Mouse (Mus musculus) embryonic stem cell, embryonic (primary cell): ENCODE data around the gene Wwc2.

Experiments
- CTCF ChIA-PET, 4 experiments: fragments of 300-600 bp in 2 of 4; fragments of 350-600 bp in 2 of 4; sonication (Branson Sonifier 250); formaldehyde crosslinking; loops; one replicate each; lab custom pipeline; 2022; ENCODE audit warnings: inconsistent platforms in 2 of 4; lab: Charles Lee
- POLR2A ChIA-PET, 4 experiments: fragments of 300-600 bp in 2 of 4; fragments of 350-600 bp in 2 of 4; sonication (Branson Sonifier 250); formaldehyde crosslinking; loops; one replicate each; lab custom pipeline; 2022; ENCODE audit warnings: antibody characterized with exemption in 4 of 4, inconsistent platforms in 1 of 4; lab: Charles Lee

The Wwc2 gene

DNA sequence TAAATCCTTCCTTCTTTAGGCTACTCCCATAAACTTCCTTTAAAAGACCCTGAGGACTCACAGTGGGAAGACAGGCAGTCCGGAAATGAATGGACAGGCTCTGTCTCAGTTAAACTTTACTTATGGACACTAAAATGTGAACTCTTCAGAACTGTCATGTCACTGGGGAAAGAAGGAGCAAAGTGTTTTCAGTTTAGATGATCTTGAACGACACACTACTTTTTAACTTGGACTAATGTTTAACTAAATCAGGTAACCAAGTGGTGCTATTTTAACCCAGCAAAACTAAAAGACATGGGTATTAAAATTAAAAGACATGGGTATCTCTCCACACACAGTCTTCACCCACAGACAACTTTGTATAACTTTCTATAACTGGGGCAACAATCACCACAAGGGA is 19.6 kb downstream of the Wwc2 start:
- ChIA-PET POLR2A (interaction anchor here in 3 of 4 experiments (0.6 to 4.6 kb wide), 13 partner anchors 8 to 1153 kb away, joined by 3 to 17 read pairs (median 3); partner anchors contain the start of genes Wwc2 (in 2 of the 3) and Rwdd4a (in 1 of the 3)), CTCF (interaction anchor here in 2 of 4 experiments (0.6 to 2.7 kb wide), 4 partner anchors 8 to 251 kb away, joined by 3 to 12 read pairs (median 8); partner anchors contain the start of gene Wwc2 (in 1 of the 2))

DNA sequence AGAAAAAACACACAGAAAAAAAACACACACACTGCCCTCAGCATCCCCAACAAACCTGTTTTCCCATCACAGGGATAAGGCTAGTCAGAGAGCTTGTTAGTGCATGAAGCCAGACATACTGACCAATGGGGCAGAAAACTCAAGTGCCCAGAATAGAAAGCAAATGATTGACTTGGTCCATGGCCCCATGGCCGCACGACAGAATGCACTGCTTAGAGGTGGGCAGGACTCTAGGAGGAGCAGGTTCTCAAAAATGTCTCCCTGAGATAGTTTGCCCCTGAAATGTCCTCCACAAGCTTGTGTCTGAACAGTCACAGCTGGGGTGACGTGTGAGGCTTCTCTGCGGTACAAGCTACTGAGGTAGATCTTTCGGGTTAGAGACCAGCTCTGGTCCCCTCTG is 20.1 kb downstream of the Wwc2 start:
- CTCF ChIA-PET = interaction anchor here in 3 of 4 experiments (0.6 to 2.7 kb wide), 6 partner anchors 9 to 252 kb away, joined by 3 to 12 read pairs (median 4); partner anchors contain the start of gene Wwc2 (in 1 of the 3)

DNA sequence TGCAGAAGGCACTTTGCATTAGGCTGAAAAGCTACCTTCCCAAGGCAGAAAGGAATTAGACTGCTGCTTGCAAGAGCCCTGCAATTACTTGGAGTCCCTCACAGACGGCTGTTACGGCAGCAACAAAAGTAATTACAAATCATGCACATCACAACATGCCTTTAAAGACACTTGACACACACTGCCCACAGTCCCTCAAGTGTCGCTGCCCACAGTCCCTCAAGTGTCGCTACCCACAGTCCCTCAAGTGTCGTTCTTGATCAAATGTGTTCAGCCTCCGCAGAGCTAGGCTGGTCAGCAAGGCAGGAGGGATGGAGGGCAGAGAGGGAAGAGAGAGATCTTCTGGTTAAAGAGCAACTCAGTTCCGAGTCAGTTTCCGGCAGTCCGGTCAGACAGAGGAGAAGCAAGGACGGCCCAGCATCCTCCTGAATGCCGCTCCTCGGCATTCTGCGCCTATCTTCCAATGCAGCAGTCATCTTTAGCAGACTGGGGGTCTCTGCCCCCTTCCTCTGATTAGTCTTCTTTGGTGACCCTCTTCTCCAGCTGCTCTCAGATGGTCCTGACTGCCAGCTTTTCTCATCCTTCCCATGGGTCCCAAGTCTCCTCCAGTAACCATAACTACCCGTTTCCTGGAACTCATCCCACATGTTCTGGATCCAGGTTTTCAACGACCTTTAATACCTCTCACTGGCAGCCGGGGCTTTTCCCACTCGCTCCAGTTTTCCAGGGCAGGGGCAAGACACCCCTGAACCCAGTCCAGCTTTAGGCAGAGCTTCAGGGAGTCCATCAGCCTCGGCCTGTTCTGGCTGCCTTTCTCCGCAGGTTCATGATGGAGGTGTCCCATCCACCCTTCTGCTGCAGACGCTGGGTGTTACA is 23.4 kb downstream of the Wwc2 start:
- ChIA-PET POLR2A (interaction anchor here in 2 of 4 experiments (0.7 to 4.6 kb wide), 9 partner anchors 7 to 28 kb away, joined by 3 to 17 read pairs (median 4); partner anchors contain the start of gene Wwc2 (in 1 of the 2)), CTCF (interaction anchor here in 3 of 4 experiments (0.6 to 3.2 kb wide), 4 partner anchors 11 to 210 kb away, joined by 3 to 10 read pairs (median 4); no protein-coding TSS in a partner anchor)

More for the DNA sequence above, 20.1 kb downstream of the Wwc2 start:
- POLR2A ChIA-PET = interaction anchor here in 3 of 4 experiments (0.6 to 4.6 kb wide), 12 partner anchors 8 to 1152 kb away, joined by 3 to 17 read pairs (median 4); partner anchors contain the start of genes Wwc2 (in 2 of the 3) and Rwdd4a (in 1 of the 3)

DNA sequence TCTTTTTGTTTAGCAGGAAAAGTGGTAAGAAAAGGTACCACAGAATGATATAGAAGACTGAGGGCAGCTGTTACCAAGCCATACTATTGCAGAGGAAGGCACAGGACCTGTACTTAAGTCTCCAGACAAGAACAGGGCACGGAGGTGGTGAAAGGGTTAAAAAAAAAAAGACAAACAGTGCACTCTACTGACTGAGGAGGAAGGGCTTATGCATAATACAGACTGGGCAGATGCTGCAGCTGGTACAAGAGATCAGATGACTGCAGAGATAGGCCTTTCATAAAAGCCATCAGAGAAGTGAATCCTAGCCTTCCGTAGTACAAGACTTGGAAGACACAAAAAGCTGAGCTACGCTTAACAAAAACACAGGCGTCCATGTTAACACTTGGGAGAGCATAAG is 28.2 kb downstream of the Wwc2 start:
- CTCF ChIA-PET = interaction anchor here (0.9 to 3.3 kb wide), 5 partner anchors 11 to 17 kb away, joined by 3 to 14 read pairs (median 4); no protein-coding TSS in a partner anchor

DNA sequence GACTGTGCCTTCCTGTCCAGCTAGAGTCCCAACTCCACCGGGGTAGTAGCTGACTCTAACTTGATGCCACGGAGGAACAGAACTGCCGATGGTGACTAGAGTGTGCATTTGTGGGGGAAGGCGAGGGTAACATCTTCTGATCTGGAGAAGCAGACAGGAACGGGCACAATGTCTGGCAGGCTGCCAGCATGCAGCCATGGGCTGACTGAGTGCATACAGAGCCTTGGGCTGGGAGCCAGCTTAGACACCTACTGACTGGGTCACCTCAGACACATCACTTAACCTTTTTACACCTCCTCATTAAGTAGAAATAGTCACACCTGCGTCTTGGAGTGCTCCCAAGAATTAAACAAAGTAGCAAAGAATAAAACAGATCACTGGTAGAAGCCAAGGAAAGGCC is 28.7 kb downstream of the Wwc2 start:
- ChIA-PET CTCF (interaction anchor here in 2 of 4 experiments (0.9 to 3.3 kb wide), 4 partner anchors 10 to 109 kb away, joined by 3 to 14 read pairs (median 6); no protein-coding TSS in a partner anchor), POLR2A (interaction anchor here in 3 of 4 experiments (0.6 to 3.2 kb wide), 9 partner anchors 11 to 87 kb away, joined by 3 to 25 read pairs (median 5); partner anchors contain the start of gene Wwc2 (in 1 of the 3))

More for the DNA sequence above, 28.2 kb downstream of the Wwc2 start:
- POLR2A ChIA-PET = interaction anchor here in 3 of 4 experiments (0.5 to 3.2 kb wide), 9 partner anchors 11 to 33 kb away, joined by 3 to 25 read pairs (median 5); partner anchors contain the start of gene Wwc2 (in 1 of the 3)

DNA sequence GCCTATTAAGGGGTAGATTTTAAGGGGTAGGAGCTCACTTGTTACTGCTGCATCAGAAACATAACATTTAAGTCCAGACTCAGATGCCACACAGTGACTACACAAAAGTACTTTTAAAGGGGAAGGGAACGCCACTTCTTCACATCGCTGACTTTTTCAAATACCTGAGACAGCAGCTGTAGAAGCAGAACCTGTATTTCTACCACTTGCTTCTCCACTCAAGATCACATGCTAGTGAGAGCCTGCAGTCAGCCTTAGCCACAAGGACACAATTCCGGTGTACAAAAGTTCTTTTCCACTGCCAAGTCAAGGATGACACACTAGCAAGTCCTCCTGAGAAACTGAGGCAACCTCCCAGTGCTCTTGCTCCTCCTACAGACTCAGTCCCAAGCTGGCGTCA is 33.2 kb downstream of the Wwc2 start:
- POLR2A ChIA-PET = interaction anchor here in 3 of 4 experiments (0.7 to 2.8 kb wide), 9 partner anchors 9 to 30 kb away, joined by 3 to 18 read pairs (median 3); no protein-coding TSS in a partner anchor
- CTCF ChIA-PET = interaction anchor here in 2 of 4 experiments (1.3 to 2.7 kb wide), 2 partner anchors 17 to 21 kb away, joined by 3 to 9 read pairs; no protein-coding TSS in a partner anchor

DNA sequence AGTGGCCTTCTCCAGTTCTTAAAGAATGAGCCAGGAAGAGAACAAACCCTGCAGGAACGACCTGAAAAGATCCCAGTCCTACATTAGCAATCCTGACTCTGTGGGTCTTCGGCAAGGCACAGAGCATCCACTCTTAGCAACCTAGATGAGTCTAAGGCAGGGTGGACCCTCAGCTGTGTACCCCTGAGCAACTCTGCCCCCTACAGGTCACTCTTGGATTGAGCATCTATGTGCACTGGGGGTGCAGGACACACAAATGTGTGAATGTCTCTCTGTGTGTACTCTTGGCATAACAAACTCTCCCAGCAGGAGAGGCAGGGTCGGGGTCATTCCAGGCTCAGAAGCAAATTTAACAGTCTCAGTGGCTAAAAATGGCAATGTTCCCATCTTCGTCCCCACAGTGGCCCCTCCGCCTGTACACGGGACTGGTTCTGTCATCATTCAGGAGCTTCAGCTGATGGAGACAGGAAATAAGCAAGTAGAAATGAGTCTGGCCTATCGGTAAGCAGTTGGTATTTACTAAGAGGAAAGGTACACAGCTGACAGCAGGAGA is 39.3 kb downstream of the Wwc2 start:
- ChIA-PET CTCF (interaction anchor here in 3 of 4 experiments (0.6 to 2.2 kb wide), 30 partner anchors 9 to 267 kb away, joined by 3 to 14 read pairs (median 4); no protein-coding TSS in a partner anchor), POLR2A (interaction anchor here (1.0 to 2.6 kb wide), 15 partner anchors 9 to 80 kb away, joined by 3 to 14 read pairs (median 4); partner anchors contain the start of gene Wwc2 (in 1 of the 4))

DNA sequence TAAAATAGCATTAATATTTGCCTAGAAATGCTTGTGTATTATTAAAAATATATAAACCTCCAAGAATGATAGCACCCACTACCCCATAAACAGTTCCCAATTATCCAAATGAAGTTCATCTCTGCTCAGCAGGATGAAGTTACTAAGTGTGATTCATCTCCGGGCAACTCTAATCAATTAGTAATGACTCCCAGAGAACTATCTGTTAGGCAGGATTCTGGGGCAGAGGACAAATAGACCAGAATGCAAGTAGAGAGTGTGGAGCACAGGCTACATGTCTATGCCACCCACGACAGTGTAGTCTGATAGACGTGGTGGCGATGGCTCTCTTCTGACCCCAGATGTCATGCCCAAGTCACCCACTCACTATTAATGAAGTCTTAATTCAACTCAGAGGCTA is 41.9 kb downstream of the Wwc2 start:
- CTCF ChIA-PET = interaction anchor here in 2 of 4 experiments (1.1 to 1.5 kb wide), 2 partner anchors 8 to 9 kb away, joined by 3 read pairs; no protein-coding TSS in a partner anchor

DNA sequence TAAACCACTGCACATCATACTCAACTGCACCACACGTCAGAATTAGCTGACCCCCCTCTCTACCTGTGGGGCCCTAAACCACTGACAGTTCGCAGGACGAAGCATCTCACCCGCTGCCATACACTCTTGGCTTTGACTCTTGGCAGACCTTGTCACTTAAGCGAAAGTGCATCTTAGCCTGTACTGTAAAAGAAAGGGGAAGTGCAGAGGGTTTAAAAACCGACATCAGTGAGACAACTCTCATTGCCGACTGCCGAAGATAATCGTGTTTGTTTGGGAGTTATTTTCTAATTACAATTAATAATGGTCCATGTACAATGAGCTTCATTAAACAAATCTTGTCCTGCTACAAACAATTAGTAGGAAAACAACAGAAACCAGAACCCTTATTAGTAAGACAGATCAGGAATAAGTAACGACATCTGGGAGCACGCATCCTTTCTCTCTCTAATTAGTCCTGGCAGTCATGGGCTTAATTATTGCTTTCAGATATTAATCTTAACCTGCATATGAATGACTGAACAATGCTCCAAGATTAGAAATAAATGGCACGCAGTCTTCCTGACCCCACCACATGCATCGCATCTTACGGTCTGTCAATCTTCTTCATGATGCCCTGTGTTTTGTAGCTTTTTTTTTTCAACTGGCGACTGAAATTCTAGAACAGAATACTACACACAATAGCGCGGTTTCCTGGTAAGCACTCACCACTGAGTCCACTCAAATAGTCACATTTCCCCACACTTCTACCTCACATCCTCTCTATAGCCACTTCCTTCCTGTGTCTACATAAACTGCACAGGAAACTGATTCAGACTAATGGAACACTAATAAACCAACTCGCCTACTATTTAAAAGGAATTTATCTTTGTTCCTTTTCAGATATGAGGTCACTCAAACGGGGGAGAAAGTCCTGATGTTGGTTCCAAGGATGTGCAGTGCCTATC is 42.8 kb downstream of the Wwc2 start:
- CTCF ChIA-PET = no interaction called here
- POLR2A ChIA-PET = interaction anchor here in 1 of 4 experiments (0.5 to 0.6 kb wide), 2 partner anchors 185 to 726 kb away, joined by 4 to 8 read pairs; no protein-coding TSS in a partner anchor

More for the DNA sequence above, 41.9 kb downstream of the Wwc2 start:
- POLR2A ChIA-PET = interaction anchor here in 1 of 4 experiments (0.6 to 1.9 kb wide), 2 partner anchors 7 to 9 kb away, joined by 3 to 7 read pairs; no protein-coding TSS in a partner anchor

DNA sequence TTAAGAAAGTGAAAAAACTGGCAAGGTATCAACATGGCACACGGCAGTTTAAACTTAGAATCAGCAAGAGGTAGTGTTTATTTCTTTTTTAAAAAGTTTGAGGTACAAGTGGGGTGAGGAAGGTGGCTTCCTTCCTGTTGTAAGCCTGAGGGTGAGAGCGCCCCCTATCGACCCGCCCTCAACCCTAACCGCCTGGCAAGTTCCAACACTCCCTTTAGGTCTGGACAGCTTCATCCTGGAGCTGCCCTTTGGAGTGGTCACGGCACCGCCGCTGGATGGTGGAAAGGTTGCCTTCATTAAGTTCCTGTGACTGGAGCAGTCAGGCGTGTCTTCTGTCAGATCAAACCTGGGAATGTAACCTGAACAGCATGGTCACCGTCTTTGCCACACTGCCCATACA is 47.7 kb downstream of the Wwc2 start:
- CTCF ChIA-PET = interaction anchor here (0.5 to 1.8 kb wide), 9 partner anchors 9 to 74 kb away, joined by 3 to 9 read pairs (median 3); no protein-coding TSS in a partner anchor
- POLR2A ChIA-PET = interaction anchor here in 2 of 4 experiments (0.6 to 1.3 kb wide), 4 partner anchors 31 to 176 kb away, joined by 3 to 5 read pairs (median 4); no protein-coding TSS in a partner anchor

DNA sequence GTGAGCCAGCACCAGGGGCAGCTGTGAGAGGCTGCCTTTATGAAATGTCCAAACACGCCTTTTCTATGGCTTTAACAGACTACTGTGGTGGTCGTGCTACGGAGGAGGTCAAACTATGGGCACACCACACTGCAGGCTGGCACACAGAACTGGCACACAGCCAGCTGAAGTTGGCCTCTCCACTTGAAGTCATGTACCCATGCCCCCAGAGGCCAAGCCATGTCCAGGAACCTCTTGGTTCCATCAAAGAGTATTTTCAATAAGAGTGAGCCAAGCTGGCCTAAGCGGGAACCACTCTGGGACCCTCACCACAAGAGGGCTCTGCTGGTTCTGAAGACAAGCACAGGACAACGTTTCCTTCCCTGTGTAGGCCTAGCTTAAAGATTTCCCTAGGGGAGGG is 49.7 kb downstream of the Wwc2 start:
- ChIA-PET POLR2A (interaction anchor here (0.6 to 3.0 kb wide), 13 partner anchors 8 to 285 kb away, joined by 3 to 17 read pairs (median 3); partner anchors contain the start of gene Wwc2 (in 1 of the 4)), CTCF (interaction anchor here (0.5 to 3.7 kb wide), 17 partner anchors 8 to 627 kb away, joined by 3 to 17 read pairs (median 6); no protein-coding TSS in a partner anchor)

DNA sequence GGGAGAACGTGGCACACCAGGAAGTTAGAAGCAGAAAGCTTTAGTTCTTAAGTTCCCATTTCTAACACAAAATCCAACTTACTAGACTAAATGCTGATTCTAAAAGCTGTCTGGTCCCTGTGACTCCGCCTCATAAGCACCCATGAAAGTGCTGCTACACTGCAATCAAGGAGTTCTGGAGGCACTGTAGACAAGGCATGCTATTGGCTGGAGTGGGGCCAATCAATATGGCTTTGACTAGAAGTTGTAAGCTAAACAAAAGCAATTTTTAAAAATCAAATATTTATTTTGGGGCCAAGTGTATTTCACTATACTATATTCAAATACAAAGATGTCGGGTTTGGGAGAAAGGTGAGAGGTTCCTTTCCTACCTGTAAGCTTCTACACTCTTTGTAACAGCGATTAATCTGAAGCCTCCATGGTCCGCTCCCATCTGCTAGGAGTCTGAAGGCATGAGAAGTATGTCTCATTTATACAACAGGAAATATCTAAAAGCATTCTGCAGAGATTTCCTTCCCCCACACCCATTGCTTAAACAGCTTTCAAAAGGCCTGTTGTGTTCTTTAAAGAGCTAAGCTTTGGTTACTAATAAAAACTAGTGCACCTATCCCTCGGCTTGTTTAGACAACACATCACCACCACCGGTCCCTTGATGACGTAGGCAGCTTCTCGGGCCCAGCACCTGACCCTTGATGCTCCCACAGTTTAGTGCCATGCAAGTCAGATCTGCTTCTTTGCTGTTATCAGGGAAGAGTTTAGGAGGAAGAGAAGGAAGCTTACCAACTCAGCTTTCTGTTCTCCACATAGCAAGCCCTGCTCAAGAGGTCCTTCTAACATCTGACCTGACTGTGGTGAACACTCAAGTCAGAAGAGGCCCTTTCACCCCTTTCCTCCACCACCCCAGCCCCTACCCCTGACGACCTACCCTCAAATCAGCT is 50.5 kb downstream of the Wwc2 start:
- CTCF ChIA-PET = interaction anchor here (0.6 to 3.7 kb wide), 19 partner anchors 9 to 210 kb away, joined by 3 to 17 read pairs (median 4); no protein-coding TSS in a partner anchor
- POLR2A ChIA-PET = interaction anchor here in 2 of 4 experiments (0.8 to 3.0 kb wide), 13 partner anchors 7 to 226 kb away, joined by 3 to 17 read pairs (median 4); partner anchors contain the start of gene Wwc2 (in 1 of the 2)

DNA sequence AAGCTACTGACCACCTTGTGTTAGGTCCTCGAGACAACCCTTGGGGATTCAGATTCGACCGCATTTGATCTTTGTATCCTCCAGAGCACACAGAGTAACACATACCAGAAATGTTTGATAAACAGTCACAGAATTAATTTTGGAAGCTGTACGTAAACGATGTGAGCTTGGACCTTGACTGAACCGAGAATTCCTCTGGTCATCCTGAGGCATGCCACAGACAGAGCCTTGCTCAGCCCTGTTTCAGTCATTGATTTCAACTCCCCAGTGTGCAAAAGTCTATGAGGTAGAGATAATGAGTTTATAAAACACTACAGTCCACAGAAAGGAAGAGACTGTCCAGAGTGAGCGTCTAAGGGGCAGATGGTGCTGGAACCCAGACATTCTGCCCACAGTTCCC is 51.5 kb downstream of the Wwc2 start:
- ChIA-PET CTCF (interaction anchor here (1.3 to 3.7 kb wide), 8 partner anchors 10 to 77 kb away, joined by 3 to 17 read pairs (median 7); no protein-coding TSS in a partner anchor), POLR2A (interaction anchor here in 3 of 4 experiments (0.6 to 3.0 kb wide), 10 partner anchors 10 to 345 kb away, joined by 3 to 17 read pairs (median 4); partner anchors contain the start of gene Wwc2 (in 1 of the 3))

DNA sequence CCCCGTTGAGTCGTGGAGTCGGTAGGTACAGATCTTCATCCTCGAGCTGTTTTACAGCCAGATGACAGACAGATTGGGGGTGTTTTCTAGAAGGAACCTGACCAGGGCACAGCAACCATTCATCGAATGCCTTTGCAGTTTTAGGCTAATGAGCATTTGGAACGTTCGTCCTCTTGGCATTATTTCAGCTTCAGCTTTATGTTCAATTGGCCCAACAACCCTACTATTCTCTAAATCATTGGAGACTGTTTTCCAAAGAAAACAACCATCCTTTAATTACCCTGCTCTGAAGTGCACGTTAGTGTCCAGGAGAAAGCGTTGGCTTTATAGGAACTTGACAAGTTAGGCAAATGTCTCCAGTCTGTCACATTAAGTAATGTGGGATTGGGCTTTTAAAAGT is 54.3 kb downstream of the Wwc2 start:
- POLR2A ChIA-PET = interaction anchor here in 2 of 4 experiments (1.0 to 1.3 kb wide), 3 partner anchors 58 to 93 kb away, joined by 3 read pairs; no protein-coding TSS in a partner anchor
- CTCF ChIA-PET = interaction anchor here in 1 of 4 experiments (0.7 to 1.0 kb wide), 2 partner anchors 22 to 63 kb away, joined by 3 to 4 read pairs; no protein-coding TSS in a partner anchor
